Mouse (Mus musculus) telencephalon, adult 2 months (tissue): ENCODE measurements around the gene Gm36176.

Experiments
- DNase-seq: peaks from one replicate; pipeline ENCODE4 v3.0.0-alpha.2; 2011; ENCODE audit warnings: low read depth, low spot score

Gene Gm36176

GRCm38 (mm10) chr10:77880305-77880704, 33.7 kb downstream of the Gm36176 start:
- no peak for DNase-seq

- DNase-seq = no peak
These were observed 36.0 kb downstream of the Gm36176 start for GRCm38 (mm10) chr10:77882553-77882952.

GRCm38 (mm10) chr10:77886007-77886747, 39.6 kb downstream of the Gm36176 start:
- DNase-seq = no peak

- no peak for DNase-seq
These were observed 44.5 kb downstream of the Gm36176 start for GRCm38 (mm10) chr10:77890987-77891565.

DNA sequence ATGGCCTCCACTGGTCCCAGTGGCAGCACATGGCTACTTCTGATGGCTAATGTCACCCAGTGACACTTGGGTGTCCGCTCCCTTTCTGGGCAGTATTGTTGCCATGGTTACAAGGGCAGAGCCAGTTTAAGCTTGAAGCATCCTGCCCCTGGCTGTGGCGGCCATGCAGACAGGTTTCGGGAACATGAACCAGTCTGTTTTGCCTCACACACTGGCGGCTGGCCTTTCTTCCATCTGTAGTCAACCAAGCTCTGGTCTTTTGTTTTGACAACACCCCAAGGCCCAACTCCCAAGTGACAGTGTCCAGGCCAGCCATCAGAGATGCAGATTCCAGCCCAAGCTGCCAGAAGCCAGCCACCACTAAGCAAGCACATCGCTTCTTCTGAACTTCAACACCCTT, 49.0 kb downstream of the Gm36176 start:
- no peak for DNase-seq
